21 mouse cellular contexts compared by ENCODE assay signal in the genomic region with DNA sequence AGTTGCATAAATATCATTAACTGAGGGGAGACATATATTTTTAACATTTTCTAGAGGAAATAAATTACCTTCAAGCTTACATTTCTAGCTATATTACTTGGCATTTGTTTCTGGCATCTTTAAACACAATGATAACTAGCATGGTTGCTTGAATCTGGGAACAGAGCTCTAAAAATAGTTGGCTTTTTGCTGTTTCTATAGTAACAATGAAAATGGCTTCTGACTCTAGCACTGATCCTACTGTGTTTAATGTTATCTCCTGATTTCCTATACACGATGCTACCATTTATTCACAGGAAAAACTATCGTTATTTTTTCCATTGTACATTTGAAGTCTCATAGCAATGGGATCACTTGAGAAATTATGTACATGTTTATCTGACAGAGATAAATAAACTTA.
A peak's percentile ranks its signal among the peaks of the same experiment; 100 is the strongest.
DNase-seq lines count a peak whose midpoint lies in the region; ATAC-seq lines count a peak whose summit lies in the region.
"Had no signal": no experiment of that assay in that cellular context is flagged by ENCODE, and none has a peak within 500 bp of the region (broad histone marks: within the 10 kb centered on the region; RNA-seq: fewer than 3 reads in every experiment).

No protein-coding gene starts in this region.

- ATAC-seq in forebrain, embryonic 13.5 days = peak; percentile 51; the same call in 1 of the 2 replicates
- no peak for ATAC-seq in forebrain, embryonic 12.5 days (ENCODE audit: low FRiP score)
- 0 out of 2 replicates have a peak, but pooled peaks have one; percentile 44 for ATAC-seq in frontal cortex, adult (ENCODE audit: low TSS enrichment)
- 0 out of 2 replicates have a peak, but pooled peaks have one; percentile 58 for ATAC-seq in midbrain, embryonic 16.5 days
- ATAC-seq in neural tube, embryonic 15.5 days (ENCODE audit: low FRiP score) = peak; percentile 76
- ATAC-seq: CD4-positive, CD25-positive, alpha-beta regulatory T cell, adult 4 months; intestine, embryonic 15.5 days had no signal

- no peak overlapping the region for H3K4me2 ChIP-seq in forebrain, embryonic 13.5 days
- H3K4me2 ChIP-seq in forebrain, embryonic 12.5 days = no peak overlapping the region
- H3K4me2 ChIP-seq in midbrain, embryonic 16.5 days (ENCODE audit: low read length) = no peak overlapping the region
- no peak overlapping the region for H3K4me2 ChIP-seq in neural tube, embryonic 15.5 days
- H3K4me2 ChIP-seq: embryonic facial prominence, embryonic 13.5 days; heart, embryonic 12.5 days; intestine, embryonic 15.5 days had no signal

- H3K27me3 ChIP-seq in forebrain, embryonic 13.5 days = no peaks in the 10 kb centered on the region
- no peaks in the 10 kb centered on the region for H3K27me3 ChIP-seq in forebrain, embryonic 12.5 days
- H3K27me3 ChIP-seq in midbrain, embryonic 16.5 days (ENCODE audit: control insufficient read depth, insufficient read depth, low read depth, low read length) = no peaks in the 10 kb centered on the region
- H3K27me3 ChIP-seq in midbrain, embryonic 10.5 days (ENCODE audit: low read depth, poor library complexity, severe bottlenecking) = no peaks in the 10 kb centered on the region
- no peaks in the 10 kb centered on the region for H3K27me3 ChIP-seq in neural tube, embryonic 15.5 days (replicated peaks)
- H3K27me3 ChIP-seq: embryonic facial prominence, embryonic 13.5 days; heart, embryonic 12.5 days; intestine, embryonic 15.5 days had no signal

- no peak for DNase-seq in frontal cortex, postnatal 14 days (ENCODE audit: low spot score in 2 of 2)
- no peak for DNase-seq in midbrain, embryonic 10.5 days (ENCODE audit: low spot score)
- DNase-seq: adrenal gland, adult 8-10 months; adrenal gland, postnatal 36 days; B cell, adult 2 months; cerebellum, adult 18-20 months; cerebellum, adult 9-11 months; cerebellum, postnatal 36 days; gastrocnemius, adult 2 months; gastrocnemius, postnatal 25 days had no signal

- no peak overlapping the region for H3K27ac ChIP-seq in forebrain, embryonic 13.5 days
- no peak overlapping the region for H3K27ac ChIP-seq in forebrain, embryonic 12.5 days
- no peak overlapping the region for H3K27ac ChIP-seq in midbrain, embryonic 16.5 days (ENCODE audit: low read length)
- no peak overlapping the region for H3K27ac ChIP-seq in midbrain, embryonic 10.5 days (replicated peaks)
- H3K27ac ChIP-seq in neural tube, embryonic 15.5 days (replicated peaks) = no peak overlapping the region
- H3K27ac ChIP-seq: embryonic facial prominence, embryonic 13.5 days; gastrocnemius, adult 2 months; hindbrain, embryonic 10.5 days; intestine, embryonic 15.5 days had no signal

- H3K4me1 ChIP-seq in forebrain, embryonic 13.5 days = no peaks in the 10 kb centered on the region
- no peaks in the 10 kb centered on the region for H3K4me1 ChIP-seq in forebrain, embryonic 12.5 days
- H3K4me1 ChIP-seq in midbrain, embryonic 16.5 days (ENCODE audit: control insufficient read depth, insufficient read depth, low read length) = no peaks in the 10 kb centered on the region
- H3K4me1 ChIP-seq in midbrain, embryonic 10.5 days = no peaks in the 10 kb centered on the region
- H3K4me1 ChIP-seq in neural tube, embryonic 15.5 days = no peaks in the 10 kb centered on the region
- H3K4me1 ChIP-seq: embryonic facial prominence, embryonic 13.5 days; heart, embryonic 12.5 days; hindbrain, embryonic 10.5 days; intestine, embryonic 15.5 days had no signal

- no peaks in the 10 kb centered on the region for H3K9me3 ChIP-seq in forebrain, embryonic 13.5 days (replicated peaks)
- H3K9me3 ChIP-seq in forebrain, embryonic 12.5 days = no peaks in the 10 kb centered on the region
- no peaks in the 10 kb centered on the region for H3K9me3 ChIP-seq in midbrain, embryonic 16.5 days (replicated peaks; ENCODE audit: control insufficient read depth, low read length, poor library complexity, severe bottlenecking)
- H3K9me3 ChIP-seq in midbrain, embryonic 10.5 days (replicated peaks) = no peaks in the 10 kb centered on the region
- H3K9me3 ChIP-seq in neural tube, embryonic 15.5 days (replicated peaks) = no peaks in the 10 kb centered on the region
- H3K9me3 ChIP-seq: embryonic facial prominence, embryonic 13.5 days; G1E; heart, embryonic 12.5 days; hindbrain, embryonic 10.5 days; intestine, embryonic 15.5 days had no signal

- no peak overlapping the region for H3K9ac ChIP-seq in forebrain, embryonic 13.5 days
- H3K9ac ChIP-seq in forebrain, embryonic 12.5 days = no peak overlapping the region
- H3K9ac ChIP-seq in midbrain, embryonic 16.5 days (ENCODE audit: low read depth, low read length) = no peak overlapping the region
- no peak overlapping the region for H3K9ac ChIP-seq in neural tube, embryonic 15.5 days (replicated peaks)
- H3K9ac ChIP-seq: embryonic facial prominence, embryonic 13.5 days; heart, embryonic 12.5 days; intestine, embryonic 15.5 days had no signal

- H3K36me3 ChIP-seq in forebrain, embryonic 13.5 days (ENCODE audit: poor library complexity, severe bottlenecking) = no peaks in the 10 kb centered on the region
- no peaks in the 10 kb centered on the region for H3K36me3 ChIP-seq in forebrain, embryonic 12.5 days (replicated peaks)
- no peaks in the 10 kb centered on the region for H3K36me3 ChIP-seq in midbrain, embryonic 16.5 days (ENCODE audit: control insufficient read depth, insufficient read depth, low read length)
- H3K36me3 ChIP-seq in midbrain, embryonic 10.5 days = no peaks in the 10 kb centered on the region
- H3K36me3 ChIP-seq in neural tube, embryonic 15.5 days = no peaks in the 10 kb centered on the region
- H3K36me3 ChIP-seq: embryonic facial prominence, embryonic 13.5 days; G1E; heart, embryonic 12.5 days; hindbrain, embryonic 10.5 days; intestine, embryonic 15.5 days had no signal

- 84% methylated on average over 2 of the region's 2 CpGs for WGBS in forebrain, embryonic 13.5 days
- 84% methylated on average over 2 of the region's 2 CpGs for WGBS in forebrain, embryonic 12.5 days
- 84% methylated on average over 2 of the region's 2 CpGs for WGBS in midbrain, embryonic 16.5 days
- 94% methylated on average over 2 of the region's 2 CpGs for WGBS in midbrain, embryonic 10.5 days
- 66% methylated on average over 2 of the region's 2 CpGs for WGBS in neural tube, embryonic 15.5 days

- H3K4me3 ChIP-seq in forebrain, embryonic 13.5 days = no peak overlapping the region
- no peak overlapping the region for H3K4me3 ChIP-seq in forebrain, embryonic 12.5 days (replicated peaks)
- H3K4me3 ChIP-seq in midbrain, embryonic 16.5 days (ENCODE audit: low read depth, low read length) = no peak overlapping the region
- H3K4me3 ChIP-seq in midbrain, embryonic 10.5 days = no peak overlapping the region
- H3K4me3 ChIP-seq in neural tube, embryonic 15.5 days (replicated peaks) = no peak overlapping the region
- H3K4me3 ChIP-seq: embryonic facial prominence, embryonic 13.5 days; gastrocnemius, adult 2 months; heart, embryonic 12.5 days; hindbrain, embryonic 10.5 days; intestine, embryonic 15.5 days had no signal
